Mouse (Mus musculus): ENCODE data around the gene Dgkb. TPM values are rescaled to one million over a fixed set of nuclear protein-coding genes. Genes with fewer than 3 reads are reported as not detected.

Dgkb gene
- total RNA-seq, 4 experiments from 2014 or later: 139 to 177 (median 153) TPM

GRCm38 (mm10) chr12:38356386-38356785, 538.9 kb downstream of the Dgkb start:
- peak; percentile 23 to 47 for DNase-seq (ENCODE audit: low spot score in 2 of 2)

DNA sequence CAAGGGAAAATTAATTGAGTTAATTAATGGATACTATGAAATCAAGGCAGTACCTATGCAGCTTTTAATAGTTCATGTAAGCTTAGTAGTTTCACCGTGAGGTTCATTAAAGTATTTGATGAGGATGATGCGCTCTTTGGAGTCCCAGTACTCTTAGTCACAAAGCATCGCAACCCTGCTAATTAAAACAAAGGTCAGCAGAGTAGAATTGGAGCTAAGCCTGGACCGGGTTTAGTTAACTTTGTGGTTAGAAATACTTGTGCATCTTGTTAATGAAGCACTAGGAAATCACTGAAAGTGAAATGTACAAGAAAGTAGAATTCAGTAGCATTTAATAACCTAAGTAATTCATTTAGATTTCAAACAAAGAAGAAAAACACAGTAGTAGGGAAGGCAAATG, 544.0 kb downstream of the Dgkb start:
- DNase-seq (ENCODE audit: low spot score in 2 of 2): no peak

DNA sequence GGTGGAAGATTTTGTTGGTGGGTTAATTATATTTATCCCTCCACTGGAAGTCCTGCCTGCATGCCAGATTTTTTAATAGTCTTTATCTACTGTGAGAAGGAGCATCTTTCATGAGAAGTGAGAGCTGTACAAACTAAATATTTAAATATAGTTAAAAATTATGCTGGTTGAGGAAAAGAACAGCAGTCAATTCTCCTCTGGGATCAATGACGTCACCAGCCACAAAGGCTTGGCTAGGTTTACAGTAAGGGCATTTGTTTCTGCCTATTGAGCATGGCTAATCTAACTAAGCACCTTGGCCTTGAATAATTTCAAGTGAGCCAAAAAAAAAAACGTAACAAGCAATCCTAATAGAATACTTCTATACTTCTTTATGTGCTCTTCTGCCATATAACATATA, 554.1 kb downstream of the Dgkb start:
- DNase-seq (ENCODE audit: low spot score in 2 of 2): no peak

- DNase-seq (ENCODE audit: low spot score in 2 of 2): no peak
Measured at GRCm38 (mm10) chr12:38374159-38374558, 556.6 kb downstream of the Dgkb start.

- DNase-seq (ENCODE audit: low spot score in 2 of 2): no peak
Measured at GRCm38 (mm10) chr12:38385942-38386341, 568.4 kb downstream of the Dgkb start.

DNA sequence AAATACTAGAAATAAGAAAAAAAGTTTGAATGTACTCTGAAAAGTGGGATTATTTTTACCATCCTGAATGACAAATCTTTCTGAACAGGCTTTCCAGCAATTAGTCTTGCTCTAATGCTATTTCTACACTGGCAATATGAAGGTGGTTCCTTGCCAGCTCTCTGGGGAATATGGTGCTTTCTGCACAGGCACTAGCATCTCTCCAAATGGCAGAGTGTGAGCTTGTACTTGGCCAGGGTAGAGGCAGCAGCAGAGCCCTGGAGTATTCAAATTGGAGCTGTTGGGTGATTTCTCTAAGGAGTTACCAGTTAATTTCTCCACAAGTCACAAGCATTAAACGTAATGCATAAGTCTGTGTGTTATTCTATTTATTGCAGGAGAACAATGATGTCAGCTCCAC, 569.5 kb downstream of the Dgkb start:
- peak; percentile 68 to 76 for DNase-seq (ENCODE audit: low spot score in 2 of 2)

- no peak for DNase-seq (ENCODE audit: low spot score in 2 of 2)
Measured at GRCm38 (mm10) chr12:38387654-38388053, 570.1 kb downstream of the Dgkb start.

GRCm38 (mm10) chr12:38388243-38388642, 570.7 kb downstream of the Dgkb start:
- no peak for DNase-seq (ENCODE audit: low spot score in 2 of 2)

GRCm38 (mm10) chr12:38397754-38398312, 580.3 kb downstream of the Dgkb start:
- no peak for DNase-seq (ENCODE audit: low spot score in 2 of 2)

- no peak for DNase-seq (ENCODE audit: low spot score in 2 of 2)
Measured at GRCm38 (mm10) chr12:38400089-38400488, 582.6 kb downstream of the Dgkb start.

DNA sequence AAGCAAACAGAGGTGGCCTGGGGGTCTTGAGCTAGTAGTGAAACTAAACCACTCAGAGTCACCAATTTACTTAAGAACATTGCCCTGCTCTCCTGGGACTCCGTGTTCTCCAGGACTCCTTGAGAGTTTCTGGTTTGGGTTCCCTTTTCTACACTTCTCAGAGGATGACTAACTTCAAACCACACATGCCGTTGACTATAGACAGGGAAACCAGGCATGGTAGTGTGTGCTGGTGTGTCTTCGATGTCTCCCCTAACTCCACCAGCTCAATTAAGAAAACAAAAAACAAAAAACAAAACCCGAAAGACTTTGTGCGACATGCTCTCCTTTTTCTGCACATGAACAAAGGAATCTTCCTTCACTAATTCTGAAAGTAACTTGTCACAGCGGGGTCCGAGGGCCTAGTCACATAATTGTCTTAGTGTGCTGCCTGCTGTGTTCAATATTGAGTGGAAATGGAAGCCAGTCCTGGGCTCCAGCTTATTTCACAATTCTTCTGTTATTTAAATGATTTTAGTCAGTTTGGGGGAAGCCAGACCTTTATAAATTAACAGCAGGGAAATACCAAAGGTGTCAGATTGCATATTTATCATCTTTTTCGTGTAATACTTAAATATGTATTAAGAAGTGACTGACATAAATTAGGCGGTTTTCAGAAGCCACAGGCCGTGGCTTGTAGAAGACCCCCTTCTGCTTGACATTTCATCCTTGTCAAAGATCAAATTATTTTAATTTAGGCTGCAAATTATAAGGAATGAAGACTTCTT, 618.0 kb downstream of the Dgkb start:
- no peak for DNase-seq (ENCODE audit: low spot score in 2 of 2)

DNA sequence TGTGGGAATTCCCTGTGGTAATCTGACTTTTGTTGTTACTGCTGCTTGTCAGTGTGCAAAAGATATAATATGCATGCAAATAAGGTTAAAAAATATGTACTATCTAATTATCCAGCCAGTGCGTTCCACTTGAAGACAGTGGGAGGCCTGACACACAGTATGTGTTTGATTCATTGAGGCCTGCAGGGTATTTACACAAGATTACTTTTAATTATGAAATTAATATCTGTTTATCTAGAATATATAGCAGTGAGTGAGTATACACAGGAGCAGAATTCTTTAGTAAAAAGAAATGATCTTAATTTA, 618.6 kb downstream of the Dgkb start:
- no peak for DNase-seq (ENCODE audit: low spot score in 2 of 2)

- no peak for DNase-seq (ENCODE audit: low spot score in 2 of 2)
Measured at GRCm38 (mm10) chr12:38450323-38451087, 633.0 kb downstream of the Dgkb start.

DNA sequence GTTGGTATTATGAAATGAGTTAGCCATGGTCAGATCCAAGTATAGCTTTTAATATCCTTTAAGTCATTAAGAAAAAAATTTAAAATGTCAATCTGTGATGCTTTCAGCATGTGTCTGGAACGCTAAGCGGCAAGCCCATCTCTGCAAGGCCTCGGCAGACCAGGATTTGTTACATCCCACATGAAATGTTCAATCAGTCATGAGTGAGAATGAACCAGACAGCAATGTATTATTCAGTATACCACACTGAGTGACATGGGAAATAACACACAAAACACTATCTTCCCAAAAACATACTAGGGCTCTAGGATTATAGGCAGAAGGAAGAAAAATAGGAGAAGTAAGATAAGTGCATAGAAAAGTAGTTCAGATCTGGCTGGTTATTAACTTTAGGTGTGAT, 634.2 kb downstream of the Dgkb start:
- no peak for DNase-seq (ENCODE audit: low spot score in 2 of 2)

DNA sequence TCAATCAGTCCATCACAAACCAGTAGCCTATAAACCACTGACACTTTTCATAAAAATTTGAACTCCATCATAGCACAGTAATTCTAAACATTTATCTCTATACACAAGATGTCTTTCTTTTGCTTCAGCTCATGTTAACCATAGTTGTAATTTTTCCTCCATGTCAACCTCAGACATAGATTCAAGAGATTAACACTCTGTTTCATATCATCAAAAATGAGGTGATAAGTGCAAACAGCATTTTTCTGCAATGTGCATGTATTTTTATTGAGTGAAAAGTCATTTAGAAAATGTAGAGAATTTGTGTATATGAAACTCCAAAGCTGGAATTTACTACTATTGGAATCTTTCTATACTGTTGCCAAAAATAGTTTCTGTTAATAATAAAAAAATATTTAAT, 650.7 kb downstream of the Dgkb start:
- no peak for DNase-seq (ENCODE audit: low spot score in 2 of 2)

DNA sequence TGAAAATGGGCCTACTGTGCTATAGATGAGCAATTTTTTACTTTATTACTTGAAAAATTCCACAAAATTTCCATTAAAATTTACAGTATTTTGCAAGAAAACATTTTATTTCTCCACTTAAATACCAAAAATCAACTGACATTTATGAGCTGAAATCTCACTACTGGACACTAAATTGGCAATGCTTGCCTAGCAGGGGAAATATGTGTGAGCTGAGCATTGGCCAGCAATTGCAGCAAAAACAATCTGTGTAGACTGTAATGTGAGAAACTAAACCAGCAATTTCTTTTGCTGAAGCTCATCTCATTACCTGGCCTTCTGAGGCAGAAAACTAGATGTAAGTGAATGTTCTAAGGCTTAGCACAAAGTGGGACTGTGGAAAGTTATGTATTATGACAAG, 651.1 kb downstream of the Dgkb start:
- DNase-seq (ENCODE audit: low spot score in 2 of 2): no peak

GRCm38 (mm10) chr12:38497229-38497628, 679.7 kb downstream of the Dgkb start:
- no peak for DNase-seq (ENCODE audit: low spot score in 2 of 2)

GRCm38 (mm10) chr12:38500931-38501330, 683.4 kb downstream of the Dgkb start:
- DNase-seq (ENCODE audit: low spot score in 2 of 2): peak in 1 of 2 experiments; percentile 8

DNA sequence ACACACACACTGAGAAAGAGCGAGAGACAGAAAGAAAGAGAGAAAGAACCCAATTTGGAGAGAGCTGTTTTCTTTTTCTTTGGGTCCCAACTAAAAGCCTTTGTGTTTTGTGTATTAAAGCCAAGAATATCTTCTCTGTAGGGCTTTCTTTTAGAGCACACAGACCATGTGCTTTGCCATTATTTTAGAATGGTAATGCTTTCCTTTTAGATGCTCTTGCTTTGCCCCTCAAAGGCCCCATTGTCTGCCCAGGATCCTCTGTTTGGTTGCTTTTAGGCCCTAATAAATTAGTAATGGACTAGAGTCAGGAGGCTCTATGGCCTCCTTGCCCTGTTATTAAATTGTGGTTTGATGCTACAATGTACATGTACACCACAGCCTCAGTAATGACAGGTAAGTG, 690.7 kb downstream of the Dgkb start:
- DNase-seq (ENCODE audit: low spot score in 2 of 2): no peak

- no peak for DNase-seq (ENCODE audit: low spot score in 2 of 2)
Measured at GRCm38 (mm10) chr12:38545431-38545830, 727.9 kb downstream of the Dgkb start.

DNA sequence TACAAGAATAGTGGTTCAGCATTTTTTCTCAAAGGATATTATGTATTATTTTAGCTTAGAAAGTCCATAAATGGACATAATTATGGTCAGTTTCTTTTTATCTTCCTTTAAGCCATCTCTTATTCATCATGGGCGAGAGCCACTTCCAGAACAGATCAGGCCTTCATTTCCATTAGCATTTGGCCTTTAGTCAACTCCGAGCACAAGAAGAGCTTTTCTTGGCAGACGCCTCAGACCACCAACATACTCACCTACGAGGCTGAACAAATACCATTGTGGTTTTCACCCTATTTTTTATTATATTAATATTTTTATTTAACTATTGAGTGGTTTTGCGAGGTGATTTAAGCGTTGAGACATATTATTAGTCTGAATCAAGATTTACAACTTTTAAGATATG, 759.6 kb downstream of the Dgkb start:
- DNase-seq (ENCODE audit: low spot score in 2 of 2): no peak

- no peak for DNase-seq (ENCODE audit: low spot score in 2 of 2)
Measured at GRCm38 (mm10) chr12:38579191-38579817, 761.8 kb downstream of the Dgkb start.

All from layer of hippocampus, adult 8-10 months (tissue).